In genomic region chr13:43860932-43861331, GRCm38 (mm10) we compare ENCODE assay signal across 22 mouse cellular contexts.
DNase-seq lines count a peak whose midpoint lies in the region; ATAC-seq lines count a peak whose summit lies in the region.
"Had no signal": no experiment of that assay in that cellular context is flagged by ENCODE, and none has a peak within 500 bp of the region (broad histone marks: within the 10 kb centered on the region; RNA-seq: fewer than 3 reads in every experiment).

No protein-coding gene starts in this region.

- no peaks in the 10 kb centered on the region for H3K9me3 ChIP-seq in intestine, embryonic 14.5 days (ENCODE audit: control insufficient read depth, low read length)
- H3K9me3 ChIP-seq: embryonic facial prominence, embryonic 10.5 days; heart, embryonic 15.5 days; hindbrain, embryonic 13.5 days; midbrain, embryonic 10.5 days had no signal

- ATAC-seq in intestine, embryonic 14.5 days (replicated peaks; ENCODE audit: low FRiP score, low TSS enrichment, low read depth): no peak
- ATAC-seq: forebrain, embryonic 16.5 days; liver, postnatal 0 days; lung, postnatal 0 days had no signal

- H3K9ac ChIP-seq in intestine, embryonic 14.5 days (ENCODE audit: low read length): no peak overlapping the region
- H3K9ac ChIP-seq: heart, embryonic 15.5 days; hindbrain, embryonic 13.5 days; liver, postnatal 0 days had no signal

- DNase-seq in ZHBTc4 (ENCODE audit: low read depth, low spot score): peak; percentile 40
- peak; percentile 54 for DNase-seq in intestine, embryonic 14.5 days (ENCODE audit: low spot score)
- peak; percentile 43 to 74 for DNase-seq in kidney, adult 8-10 months
- DNase-seq in kidney, postnatal 14 days: peak; percentile 45
- no peak for DNase-seq in heart, adult 9 months (ENCODE audit: low spot score in 2 of 2)
- DNase-seq in gastrocnemius, postnatal 25 days: no peak
- DNase-seq in right cerebral cortex, adult 18-20 months: no peak
- no peak for DNase-seq in layer of hippocampus, postnatal 14 days (ENCODE audit: low spot score in 2 of 2)
- DNase-seq: adrenal gland, postnatal 14 days; cerebellum, adult 9-10 months; gastrocnemius, postnatal 10 days; heart, adult 2 months; heart, postnatal 36 days; liver, postnatal 0 days; right cerebral cortex, postnatal 14 days; spleen, adult 18-20 months had no signal

- H3K4me3 ChIP-seq in intestine, embryonic 14.5 days (ENCODE audit: low read depth, low read length): no peak overlapping the region
- H3K4me3 ChIP-seq: embryonic facial prominence, embryonic 10.5 days; heart, adult 2 months; heart, embryonic 15.5 days; hindbrain, embryonic 13.5 days; midbrain, embryonic 10.5 days had no signal

- H3K4me2 ChIP-seq in intestine, embryonic 14.5 days (ENCODE audit: low read length): no peak overlapping the region
- H3K4me2 ChIP-seq: heart, embryonic 15.5 days; hindbrain, embryonic 13.5 days had no signal

- H3K36me3 ChIP-seq in intestine, embryonic 14.5 days (ENCODE audit: control insufficient read depth, insufficient read depth, low read length): no peaks in the 10 kb centered on the region
- H3K36me3 ChIP-seq: embryonic facial prominence, embryonic 10.5 days; heart, embryonic 15.5 days; hindbrain, embryonic 13.5 days; midbrain, embryonic 10.5 days had no signal

- no peak overlapping the region for H3K27ac ChIP-seq in intestine, embryonic 14.5 days (ENCODE audit: low read depth)
- H3K27ac ChIP-seq: embryonic facial prominence, embryonic 10.5 days; heart, adult 2 months; heart, embryonic 15.5 days; hindbrain, embryonic 13.5 days; midbrain, embryonic 10.5 days had no signal

- H3K4me1 ChIP-seq in intestine, embryonic 14.5 days (replicated peaks; ENCODE audit: control insufficient read depth, insufficient read depth, low read length): peaks cover 19% of the 10 kb centered on the region

- WGBS in intestine, embryonic 14.5 days: 30% methylated on average over 4 of the region's 4 CpGs

- no peaks in the 10 kb centered on the region for H3K27me3 ChIP-seq in intestine, embryonic 14.5 days (replicated peaks; ENCODE audit: control insufficient read depth, insufficient read depth, low read length)
- H3K27me3 ChIP-seq: heart, embryonic 15.5 days had no signal

Comparison
In these comparisons a context has a peak if more than half of its experiments do, and no peak if none do; other contexts are left out.
1. DNase-seq: peak in ZHBTc4 (single experiment), intestine, embryonic 14.5 days (single experiment), kidney, adult 8-10 months (2 of 2) and kidney, postnatal 14 days (single experiment); none in heart, adult 9 months (0 of 2), gastrocnemius, postnatal 25 days (single experiment), right cerebral cortex, adult 18-20 months (single experiment) and layer of hippocampus, postnatal 14 days (0 of 2).